Mouse (Mus musculus) intestine, embryonic 15.5 days (tissue): ENCODE results near the gene Tsc22d3. TPM values are rescaled to one million over a fixed set of nuclear protein-coding genes. Genes with fewer than 3 reads are reported as not detected.

Experiments used
- ATAC-seq: fragments of 200-750 bp; cut with Nextera tagmentation; 2 replicates; pipeline ENCODE4 v1.8.0; 2017; ENCODE audit warnings: moderate TSS enrichment, moderate library complexity
- H3K27ac ChIP-seq: fragments of 300-500 bp; sonication (generic); 2 replicates; pipeline ENCODE4 v1.5.1; 2015; ENCODE audit warnings: mild to moderate bottlenecking, inconsistent platforms
- H3K27me3 ChIP-seq: fragments of 300-500 bp; sonication (generic); replicated peaks from 2 replicates; pipeline ENCODE4 v1.6.1; 2015; ENCODE audit warnings: inconsistent platforms
- H3K36me3 ChIP-seq: fragments of 300-500 bp; sonication (generic); 2 replicates; pipeline ENCODE4 v1.6.1; 2015; ENCODE audit warnings: inconsistent platforms
- H3K4me1 ChIP-seq: fragments of 300-500 bp; sonication (generic); replicated peaks from 2 replicates; pipeline ENCODE4 v1.6.1; 2015; ENCODE audit warnings: inconsistent platforms
- H3K4me2 ChIP-seq: fragments of 300-500 bp; sonication (generic); replicated peaks from 2 replicates; pipeline ENCODE4 v1.6.1; 2015; ENCODE audit warnings: mild to moderate bottlenecking, inconsistent platforms
- H3K4me3 ChIP-seq: fragments of 300-500 bp; sonication (generic); replicated peaks from 2 replicates; pipeline ENCODE4 v1.5.1; 2015; ENCODE audit warnings: inconsistent platforms
- H3K9ac ChIP-seq: fragments of 300-500 bp; sonication (generic); 2 replicates; pipeline ENCODE4 v1.6.1; 2015; ENCODE audit warnings: inconsistent platforms
- H3K9me3 ChIP-seq: fragments of 300-500 bp; sonication (generic); 2 replicates; pipeline ENCODE4 v1.6.1; 2016; ENCODE audit warnings: inconsistent platforms
- WGBS: fragments of 180-500 bp; shearing (Covaris S2); methylation state at CpG from one replicate; pipeline ENCODE4 v1.1.7; 2015; 5-methylcytosine and 5-hydroxymethylcytosine counted together
- polyA plus RNA-seq: library from polyadenylated mRNA; unstranded; fragments of >200 nt; fragmentation: Nextera tagmentation; extraction: Ambion mirVana; gene quantifications from 2 replicates; pipeline ENCODE4 v1.2.1, GENCODE M21; 2015

Gene Tsc22d3
- 61.8 and 65.6 TPM in 2 replicates for polyA plus RNA-seq

DNA sequence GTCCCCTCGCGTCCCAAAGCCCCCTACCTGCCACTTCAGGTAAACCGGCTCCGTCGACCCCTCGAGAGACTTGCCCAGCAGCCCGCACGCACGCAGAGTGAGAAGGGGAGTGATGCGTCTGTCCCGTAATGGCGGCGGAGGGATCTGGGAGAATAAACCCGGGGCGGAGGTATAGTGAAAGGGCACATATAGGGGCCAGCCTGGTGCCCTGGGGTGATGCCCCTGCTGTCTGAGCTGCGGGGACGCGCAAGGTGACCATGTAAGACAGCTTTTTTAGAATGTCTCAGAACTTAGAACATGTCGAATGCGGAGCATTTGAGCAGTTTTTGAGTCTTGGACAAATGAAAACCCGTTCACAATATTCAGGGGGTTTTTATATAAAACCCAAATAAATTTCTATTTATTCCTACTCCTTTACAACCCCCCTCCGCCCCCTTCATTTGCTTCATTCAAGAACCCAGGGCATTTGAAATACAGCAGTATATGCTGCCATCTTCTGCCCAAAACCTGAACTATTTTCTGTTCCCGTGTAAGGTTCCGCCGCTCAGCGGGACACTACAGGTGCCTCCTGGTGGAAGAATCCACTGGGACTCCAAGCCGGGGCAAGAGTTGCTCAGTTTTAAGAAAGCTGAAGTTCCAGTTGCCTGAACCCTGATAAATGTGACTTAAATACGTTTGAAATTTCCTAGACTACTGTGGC, at the start of gene Tsc22d3:
Tsc22d3 (minus strand) TSS at position 250 of the 700 bp plus-strand sequence.
- 0 out of 2 replicates have a peak within 1 kb of the TSS, but pooled peaks have one; percentile 17 for H3K9ac ChIP-seq
- 23% methylated on average over 28 of the region's 28 CpGs for WGBS
- no peak within 1 kb of the TSS for H3K27ac ChIP-seq
- no peaks in the 10 kb centered on the region for H3K9me3 ChIP-seq
- 0 out of 2 replicates have a peak, but pooled peaks cover 3% of the 10 kb centered on the region for H3K4me1 ChIP-seq
- H3K4me2 ChIP-seq: peak within 1 kb of the TSS; percentile 86
- peak; percentile 57; the same call in 1 of the 2 replicates for ATAC-seq
- peaks cover 34% of the 10 kb centered on the region for H3K27me3 ChIP-seq
- no peaks in the 10 kb centered on the region for H3K36me3 ChIP-seq
- peak within 1 kb of the TSS; percentile 54 for H3K4me3 ChIP-seq

GRCm38 (mm10) chrX:140639592-140639991, 39.1 kb upstream of the Tsc22d3 start:
- Histone ChIP-seq H3K4me2 (no peak overlapping the region), H3K36me3 (no peaks in the 10 kb centered on the region), H3K9me3 (no peaks in the 10 kb centered on the region), H3K4me1 (no peaks in the 10 kb centered on the region), H3K27ac (no peak overlapping the region), H3K4me3 (no peak overlapping the region), H3K9ac (no peak overlapping the region), H3K27me3 (no peaks in the 10 kb centered on the region)
- 63% methylated on average over 2 of the region's 2 CpGs for WGBS
- ATAC-seq: no peak

DNA sequence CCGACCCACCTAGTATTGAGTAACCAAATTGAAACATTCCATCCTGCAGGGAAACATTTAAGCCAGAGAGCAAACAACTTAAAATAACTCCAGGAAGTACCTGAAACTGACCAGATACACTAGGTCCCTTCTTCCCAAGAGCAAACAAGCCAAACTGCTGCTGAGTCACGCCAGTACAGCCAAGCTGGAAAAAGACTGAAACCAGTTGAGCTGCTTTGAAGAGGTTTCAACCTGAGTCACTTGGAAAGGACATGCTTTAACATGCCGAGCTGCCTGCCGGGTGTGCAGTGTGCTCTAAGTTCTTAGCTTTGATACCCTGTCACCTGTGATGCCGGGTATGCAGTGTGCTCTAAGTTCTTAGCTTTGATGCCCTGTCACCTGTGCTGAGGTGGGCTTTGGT, 37.6 kb upstream of the Tsc22d3 start:
- no peak overlapping the region for H3K4me2 ChIP-seq
- no peaks in the 10 kb centered on the region for H3K36me3 ChIP-seq
- no peak overlapping the region for H3K4me3 ChIP-seq
- no peak overlapping the region for H3K27ac ChIP-seq
- no peaks in the 10 kb centered on the region for H3K9me3 ChIP-seq
- no peak overlapping the region for H3K9ac ChIP-seq
- H3K4me1 ChIP-seq: no peaks in the 10 kb centered on the region
- WGBS: 82% methylated on average over 5 of the region's 5 CpGs
- no peaks in the 10 kb centered on the region for H3K27me3 ChIP-seq
- ATAC-seq: no peak

DNA sequence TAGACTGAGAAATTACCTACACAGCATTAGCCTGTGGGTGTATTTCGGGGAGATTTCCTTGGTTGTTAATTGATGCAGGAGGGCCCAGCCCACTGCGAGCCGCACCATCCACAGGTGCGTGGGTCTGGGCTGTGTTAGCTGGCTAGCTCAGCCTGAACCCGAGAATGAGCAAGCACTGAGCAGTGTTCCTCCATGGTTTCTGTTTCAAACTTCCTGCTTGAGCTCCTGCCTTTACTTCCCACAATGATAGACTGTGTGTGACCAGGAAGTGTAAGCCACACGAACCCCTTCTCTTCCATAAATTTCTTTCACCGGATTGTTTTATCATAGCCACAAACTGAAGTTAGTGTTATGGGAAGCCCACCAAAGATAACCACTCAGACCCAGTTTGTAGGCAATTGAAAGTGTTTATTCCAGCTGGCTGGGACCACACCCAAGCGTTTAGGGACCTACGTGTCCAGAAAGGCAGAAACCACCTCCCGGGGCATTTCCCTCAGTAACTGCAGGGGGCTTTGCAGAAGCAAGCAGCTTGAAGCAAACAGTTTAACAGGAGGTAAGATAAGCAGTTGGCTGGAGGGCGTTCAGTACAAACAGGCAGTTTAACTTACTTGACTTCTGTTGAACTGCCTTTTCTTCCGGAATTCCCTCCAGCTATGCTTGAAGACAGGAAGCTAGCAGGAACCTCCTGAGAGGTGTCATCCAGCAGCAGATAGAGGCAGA, 24.6 kb upstream of the Tsc22d3 start:
- WGBS: 57% methylated on average over 12 of the region's 12 CpGs

DNA sequence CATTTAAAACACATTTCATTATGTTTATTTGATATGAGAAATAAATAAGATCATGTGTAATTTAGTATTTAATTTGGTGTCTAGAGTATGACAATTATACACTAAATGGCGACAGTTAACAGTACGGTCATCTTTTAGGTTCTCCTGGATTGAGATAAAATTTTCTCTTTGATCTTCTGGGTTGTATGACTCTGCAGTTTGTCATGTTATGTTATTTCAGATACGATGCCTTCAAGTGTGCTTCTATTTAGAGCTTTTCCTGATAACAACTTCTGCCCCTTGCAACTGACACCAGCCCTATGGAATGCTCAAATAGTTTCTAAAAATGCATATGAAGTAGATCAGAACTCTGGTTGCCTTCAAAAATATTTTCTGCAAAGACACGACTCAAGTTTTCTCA, 9.5 kb upstream of the Tsc22d3 start:
- no peak overlapping the region for H3K4me3 ChIP-seq
- H3K36me3 ChIP-seq: no peaks in the 10 kb centered on the region
- H3K4me2 ChIP-seq: no peak overlapping the region
- no peak overlapping the region for H3K9ac ChIP-seq
- no peaks in the 10 kb centered on the region for H3K4me1 ChIP-seq
- 79% methylated on average over 4 of the region's 4 CpGs for WGBS
- H3K27me3 ChIP-seq: no peaks in the 10 kb centered on the region; the same call in 1 of the 2 replicates
- no peaks in the 10 kb centered on the region for H3K9me3 ChIP-seq
- H3K27ac ChIP-seq: no peak overlapping the region
- ATAC-seq: no peak

More for the DNA sequence above, 24.6 kb upstream of the Tsc22d3 start:
- Histone ChIP-seq H3K4me2 (no peak overlapping the region), H3K27me3 (no peaks in the 10 kb centered on the region), H3K9ac (no peak overlapping the region), H3K9me3 (no peaks in the 10 kb centered on the region), H3K4me1 (no peaks in the 10 kb centered on the region), H3K27ac (no peak overlapping the region), H3K4me3 (no peak overlapping the region), H3K36me3 (no peaks in the 10 kb centered on the region)
- ATAC-seq: no peak

DNA sequence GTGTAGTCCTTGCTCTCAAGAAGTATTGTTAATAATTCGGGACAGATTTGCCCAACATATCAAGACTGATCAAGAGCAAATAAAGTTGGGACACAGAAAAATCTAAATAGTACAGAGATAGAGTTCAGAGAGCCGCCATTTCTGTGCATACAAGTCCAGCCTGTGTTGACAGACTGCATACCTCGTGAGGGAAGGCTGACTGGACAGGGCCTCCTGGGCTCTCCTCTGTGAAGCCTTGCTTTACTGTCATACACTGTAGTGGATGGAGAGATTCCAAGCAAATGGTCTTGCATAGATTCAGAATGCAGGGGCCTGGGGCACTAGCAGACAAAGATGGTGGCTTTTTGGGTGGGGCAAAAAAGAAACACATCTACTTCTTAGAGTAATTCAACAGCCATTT, 1.4 kb upstream of the Tsc22d3 start:
- Histone ChIP-seq H3K4me2 (no peak overlapping the region), H3K36me3 (no peaks in the 10 kb centered on the region), H3K27ac (no peak overlapping the region), H3K27me3 (peaks cover 30% of the 10 kb centered on the region), H3K4me1 (0 out of 2 replicates have a peak, but pooled peaks cover 3% of the 10 kb centered on the region), H3K4me3 (no peak overlapping the region), H3K9ac (no peak overlapping the region), H3K9me3 (no peaks in the 10 kb centered on the region)
- no peak for ATAC-seq
- WGBS: 58% methylated on average over 3 of the region's 3 CpGs

DNA sequence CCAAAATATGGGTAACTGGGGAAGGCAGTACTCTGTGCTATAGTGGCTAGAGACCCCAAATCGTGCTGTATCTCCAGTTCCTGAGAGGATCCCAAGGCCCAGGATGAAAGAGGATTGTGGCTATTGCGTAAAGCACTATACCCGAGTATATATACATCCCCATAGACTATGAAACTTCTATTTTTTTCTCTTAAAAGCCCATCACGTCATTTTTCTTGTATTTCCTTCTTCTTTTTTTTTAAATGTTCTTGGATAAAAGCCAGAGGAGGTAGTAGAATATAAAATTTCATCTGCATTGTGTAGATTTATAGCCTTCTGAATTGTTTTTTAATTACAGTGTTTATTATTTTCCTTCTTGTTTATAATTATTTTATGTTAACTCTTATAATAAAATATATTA, 852 bp upstream of the Tsc22d3 start:
- H3K9me3 ChIP-seq: no peaks in the 10 kb centered on the region
- no peak overlapping the region for H3K4me3 ChIP-seq
- H3K27me3 ChIP-seq: peaks cover 34% of the 10 kb centered on the region
- H3K36me3 ChIP-seq: no peaks in the 10 kb centered on the region
- no peak overlapping the region for H3K9ac ChIP-seq
- WGBS: 59% methylated on average over 4 of the region's 4 CpGs
- ATAC-seq: no peak
- no peak overlapping the region for H3K27ac ChIP-seq
- no peak overlapping the region for H3K4me2 ChIP-seq
- 0 out of 2 replicates have a peak, but pooled peaks cover 3% of the 10 kb centered on the region for H3K4me1 ChIP-seq

- Histone ChIP-seq H3K4me1 (0 out of 2 replicates have a peak, but pooled peaks cover 3% of the 10 kb centered on the region), H3K9ac (0 out of 2 replicates have a peak overlapping the region, but pooled peaks have one; percentile 17), H3K27ac (no peak overlapping the region), H3K4me2 (peak overlapping the region; percentile 86), H3K27me3 (peaks cover 34% of the 10 kb centered on the region), H3K4me3 (peak overlapping the region; percentile 54), H3K36me3 (no peaks in the 10 kb centered on the region), H3K9me3 (no peaks in the 10 kb centered on the region)
- WGBS: 20% methylated on average over 60 of the region's 78 CpGs
- peak; percentile 53 for ATAC-seq
Observed at GRCm38 (mm10) chrX:140599561-140600409, 674 bp downstream of the Tsc22d3 start.

DNA sequence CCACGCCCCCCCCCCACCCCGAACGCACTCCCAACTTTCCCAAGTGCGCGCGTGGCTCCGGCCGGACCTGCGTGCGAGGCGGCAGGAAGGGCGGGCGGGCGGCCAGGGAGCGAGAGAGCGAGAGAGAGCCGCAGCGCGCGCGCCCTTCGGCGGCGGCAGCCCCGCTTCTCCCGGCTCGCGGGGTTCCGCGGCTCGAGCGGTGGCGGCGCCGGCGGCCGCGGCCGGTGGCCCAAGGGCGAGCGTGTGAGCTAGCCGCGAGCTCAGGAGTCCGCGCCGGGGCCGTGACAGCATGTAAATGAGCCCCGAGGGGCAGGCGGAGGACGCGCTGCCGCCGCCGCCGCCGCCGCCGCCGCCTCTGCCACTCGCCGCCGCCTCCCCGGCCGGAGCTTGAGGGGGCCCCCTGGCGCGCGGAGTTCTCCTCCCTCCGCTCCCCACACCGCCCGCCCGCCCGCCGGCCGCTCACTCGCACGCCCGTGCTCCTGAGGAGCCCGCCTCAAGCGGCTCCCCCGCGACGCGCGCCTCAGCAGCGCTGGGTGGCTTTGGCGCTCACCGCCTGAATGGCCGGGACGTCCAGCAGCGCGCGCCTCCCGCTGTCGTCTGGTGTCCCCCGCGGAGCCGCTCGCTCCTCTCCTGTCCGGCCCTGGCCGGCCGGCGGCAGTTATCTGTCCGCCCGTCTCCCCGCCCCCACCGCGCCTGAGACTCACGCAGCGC, 1.5 kb downstream of the Tsc22d3 start:
- Histone ChIP-seq H3K27me3 (peaks cover 34% of the 10 kb centered on the region), H3K4me2 (peak overlapping the region; percentile 86), H3K27ac (no peak overlapping the region), H3K36me3 (no peaks in the 10 kb centered on the region), H3K9me3 (no peaks in the 10 kb centered on the region), H3K4me3 (peak overlapping the region; percentile 54), H3K4me1 (0 out of 2 replicates have a peak, but pooled peaks cover 3% of the 10 kb centered on the region), H3K9ac (peak overlapping the region; percentile 17; the same call in 1 of the 2 replicates)
- WGBS: 21% methylated on average over 66 of the region's 109 CpGs
- peak; percentile 90 for ATAC-seq

DNA sequence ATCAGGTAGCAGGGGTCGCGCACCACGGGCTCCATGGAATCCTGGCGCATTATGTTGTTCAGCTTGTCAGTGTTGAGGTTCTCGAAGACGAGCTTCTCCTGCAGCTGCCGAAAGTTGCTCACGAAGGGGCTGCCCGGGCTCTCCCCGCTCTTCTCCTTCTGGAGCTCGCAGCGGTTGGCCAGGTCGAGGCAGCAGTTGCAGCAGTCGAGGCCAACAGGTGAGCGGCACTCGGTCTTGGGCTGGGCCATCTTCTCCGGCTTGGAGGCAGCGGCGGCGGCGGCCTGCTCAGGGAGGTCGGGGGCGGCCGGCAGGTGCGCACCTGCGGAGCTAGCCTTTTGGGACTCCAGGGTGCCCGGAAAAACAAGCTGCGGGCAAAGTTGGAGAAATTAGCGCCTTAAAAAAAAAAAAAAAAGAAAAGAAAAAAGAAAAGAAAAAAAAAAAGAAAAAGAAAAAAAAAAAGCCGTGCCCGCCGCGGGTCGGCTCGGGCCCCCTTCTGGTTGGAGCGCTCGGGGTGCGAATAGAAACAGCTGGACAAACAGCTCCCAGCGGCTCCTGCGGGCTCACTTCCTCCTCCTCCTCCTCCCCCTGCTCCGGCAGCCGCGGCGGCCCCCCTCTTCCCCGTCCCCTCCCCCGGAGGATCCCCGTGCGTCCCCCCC, 2.1 kb downstream of the Tsc22d3 start:
- no peaks in the 10 kb centered on the region for H3K36me3 ChIP-seq
- ATAC-seq: peak; percentile 66
- H3K27ac ChIP-seq: no peak overlapping the region
- H3K9ac ChIP-seq: no peak overlapping the region
- H3K9me3 ChIP-seq: no peaks in the 10 kb centered on the region
- peaks cover 34% of the 10 kb centered on the region for H3K27me3 ChIP-seq
- 18% methylated on average over 40 of the region's 48 CpGs for WGBS
- peak overlapping the region; percentile 54 for H3K4me3 ChIP-seq
- 0 out of 2 replicates have a peak, but pooled peaks cover 3% of the 10 kb centered on the region for H3K4me1 ChIP-seq
- H3K4me2 ChIP-seq: peak overlapping the region; percentile 86

GRCm38 (mm10) chrX:140591176-140591575, 9.3 kb downstream of the Tsc22d3 start:
- no peak overlapping the region for H3K4me3 ChIP-seq
- ATAC-seq: no peak
- WGBS: 70% methylated on average over 3 of the region's 3 CpGs
- H3K4me2 ChIP-seq: no peak overlapping the region
- H3K9ac ChIP-seq: no peak overlapping the region
- no peaks in the 10 kb centered on the region for H3K4me1 ChIP-seq
- no peak overlapping the region for H3K27ac ChIP-seq
- H3K36me3 ChIP-seq: no peaks in the 10 kb centered on the region
- H3K27me3 ChIP-seq: 0 out of 2 replicates have a peak, but pooled peaks cover 4% of the 10 kb centered on the region
- H3K9me3 ChIP-seq: no peaks in the 10 kb centered on the region
